Mouse (Mus musculus) neural tube, embryonic 12.5 days (tissue): ENCODE data around the gene Smox. TPM values are rescaled to one million over a fixed set of nuclear protein-coding genes. Genes with fewer than 3 reads are reported as not detected.

Experiments used
- ATAC-seq: fragments of 200-750 bp; cut with Nextera tagmentation; 2 replicates; pipeline ENCODE4 v1.8.0; 2017; ENCODE audit warnings: low read depth, mild to moderate bottlenecking, moderate TSS enrichment, moderate library complexity; ENCODE audit not compliant: low FRiP score
- H3K27ac ChIP-seq: fragments of 300-500 bp; sonication (generic); 2 replicates; pipeline ENCODE4 v1.5.1; 2016
- H3K27me3 ChIP-seq: fragments of 300-500 bp; sonication (generic); replicated peaks from 2 replicates; pipeline ENCODE4 v1.6.1; 2016; ENCODE audit warnings: mild to moderate bottlenecking
- H3K36me3 ChIP-seq: fragments of 300-500 bp; sonication (generic); 2 replicates; pipeline ENCODE4 v1.6.1; 2016; ENCODE audit warnings: mild to moderate bottlenecking
- H3K4me1 ChIP-seq: fragments of 300-500 bp; sonication (generic); 2 replicates; pipeline ENCODE4 v1.6.1; 2016
- H3K4me2 ChIP-seq: fragments of 300-500 bp; sonication (generic); replicated peaks from 2 replicates; pipeline ENCODE4 v1.6.1; 2016; ENCODE audit warnings: mild to moderate bottlenecking
- H3K4me3 ChIP-seq: fragments of 300-500 bp; sonication (generic); 2 replicates; pipeline ENCODE4 v1.5.1; 2016
- H3K9ac ChIP-seq: fragments of 300-500 bp; sonication (generic); 2 replicates; pipeline ENCODE4 v1.6.1; 2016; ENCODE audit warnings: mild to moderate bottlenecking
- H3K9me3 ChIP-seq: fragments of 300-500 bp; sonication (generic); 2 replicates; pipeline ENCODE4 v1.6.1; 2016; ENCODE audit warnings: mild to moderate bottlenecking
- WGBS: fragments of 180-500 bp; shearing (Covaris S2); methylation state at CpG from one replicate; pipeline ENCODE4 v1.1.7; 2016; 5-methylcytosine and 5-hydroxymethylcytosine counted together
- polyA plus RNA-seq: library from polyadenylated mRNA; unstranded; fragments of >200 nt; fragmentation: Nextera tagmentation; extraction: Ambion mirVana; gene quantifications from 2 replicates; pipeline ENCODE4 v1.2.1, GENCODE M21; 2016

Smox gene
- 46.6 and 47.2 TPM in 2 replicates for polyA plus RNA-seq

DNA sequence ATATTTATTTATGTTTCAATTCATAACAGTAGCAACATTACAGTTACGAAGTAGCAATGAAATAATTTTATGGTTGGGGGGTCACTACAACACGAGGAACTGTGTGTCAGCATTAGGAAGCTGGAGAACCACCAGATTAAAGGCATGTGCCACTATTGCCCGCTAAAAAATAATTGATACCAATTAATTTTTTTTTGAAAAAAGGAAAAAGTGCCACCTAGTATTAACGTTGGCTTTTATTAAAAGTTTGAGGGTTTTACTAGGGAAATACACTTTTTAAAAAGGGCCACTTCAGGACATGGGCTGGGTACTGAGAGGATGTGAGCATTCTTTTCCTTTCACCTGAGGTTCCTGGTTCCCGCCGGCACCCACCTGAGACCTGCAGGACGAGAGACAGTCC, at the start of gene Smox:
Gene Smox, plus strand, starts transcription at position 301 of the 400 bp plus-strand sequence.
- Histone ChIP-seq H3K4me1 (peaks cover 15% of the 10 kb centered on the region), H3K27ac (peak within 1 kb of the TSS; percentile 46; the same call in 1 of the 2 replicates), H3K4me2 (peak within 1 kb of the TSS; percentile 94), H3K36me3 (no peaks in the 10 kb centered on the region), H3K9ac (peak within 1 kb of the TSS; percentile 96), H3K9me3 (no peaks in the 10 kb centered on the region), H3K4me3 (peak within 1 kb of the TSS; percentile 92), H3K27me3 (no peaks in the 10 kb centered on the region; the same call in 1 of the 2 replicates)
- WGBS = 20% methylated on average over 7 of the region's 7 CpGs
- no peak for ATAC-seq

- Histone ChIP-seq H3K4me1 (no peaks in the 10 kb centered on the region), H3K27me3 (no peaks in the 10 kb centered on the region), H3K36me3 (no peaks in the 10 kb centered on the region), H3K4me3 (no peak overlapping the region), H3K4me2 (no peak overlapping the region), H3K9ac (no peak overlapping the region), H3K27ac (no peak overlapping the region), H3K9me3 (no peaks in the 10 kb centered on the region)
- WGBS = 66% methylated on average over 8 of the region's 8 CpGs
- ATAC-seq = no peak
Observed at GRCm38 (mm10) chr2:131443084-131443890, 48.0 kb upstream of the Smox start.

DNA sequence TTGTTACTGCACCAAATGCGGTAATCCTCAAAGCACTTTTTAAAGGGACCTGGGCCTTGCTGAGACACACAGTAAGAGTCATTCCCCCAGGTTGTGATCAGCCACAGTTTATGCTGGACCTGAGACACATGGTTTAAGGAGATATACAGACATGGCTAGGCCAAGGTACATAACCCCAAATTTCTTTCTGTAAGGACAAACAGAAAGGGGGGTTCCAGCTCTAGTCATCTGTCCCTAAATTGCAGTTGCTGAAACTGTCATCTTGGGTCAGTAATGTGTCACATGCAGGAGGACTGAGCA, 47.5 kb upstream of the Smox start:
- H3K36me3 ChIP-seq = no peaks in the 10 kb centered on the region

GRCm38 (mm10) chr2:131446416-131446982, 44.8 kb upstream of the Smox start:
- WGBS = 69% methylated on average over 2 of the region's 2 CpGs
- H3K4me2 ChIP-seq = no peak overlapping the region
- H3K27me3 ChIP-seq = no peaks in the 10 kb centered on the region
- H3K4me1 ChIP-seq = no peaks in the 10 kb centered on the region
- no peaks in the 10 kb centered on the region for H3K36me3 ChIP-seq
- no peak for ATAC-seq
- no peak overlapping the region for H3K9ac ChIP-seq
- no peaks in the 10 kb centered on the region for H3K9me3 ChIP-seq
- no peak overlapping the region for H3K27ac ChIP-seq
- H3K4me3 ChIP-seq = no peak overlapping the region

More for the DNA sequence above, 47.5 kb upstream of the Smox start:
- Histone ChIP-seq H3K4me2 (no peak overlapping the region), H3K27ac (no peak overlapping the region), H3K9me3 (no peaks in the 10 kb centered on the region), H3K9ac (no peak overlapping the region), H3K4me3 (no peak overlapping the region), H3K4me1 (no peaks in the 10 kb centered on the region), H3K27me3 (no peaks in the 10 kb centered on the region)
- no peak for ATAC-seq
- WGBS = 61% methylated on average over 1 of the region's 1 CpGs

GRCm38 (mm10) chr2:131447566-131448330, 43.5 kb upstream of the Smox start:
- no peak overlapping the region for H3K9ac ChIP-seq
- H3K27ac ChIP-seq = no peak overlapping the region
- H3K36me3 ChIP-seq = no peaks in the 10 kb centered on the region
- no peak overlapping the region for H3K4me3 ChIP-seq
- H3K9me3 ChIP-seq = no peaks in the 10 kb centered on the region
- H3K27me3 ChIP-seq = no peaks in the 10 kb centered on the region
- H3K4me2 ChIP-seq = no peak overlapping the region
- H3K4me1 ChIP-seq = no peaks in the 10 kb centered on the region
- no peak for ATAC-seq
- 85% methylated on average over 8 of the region's 8 CpGs for WGBS

DNA sequence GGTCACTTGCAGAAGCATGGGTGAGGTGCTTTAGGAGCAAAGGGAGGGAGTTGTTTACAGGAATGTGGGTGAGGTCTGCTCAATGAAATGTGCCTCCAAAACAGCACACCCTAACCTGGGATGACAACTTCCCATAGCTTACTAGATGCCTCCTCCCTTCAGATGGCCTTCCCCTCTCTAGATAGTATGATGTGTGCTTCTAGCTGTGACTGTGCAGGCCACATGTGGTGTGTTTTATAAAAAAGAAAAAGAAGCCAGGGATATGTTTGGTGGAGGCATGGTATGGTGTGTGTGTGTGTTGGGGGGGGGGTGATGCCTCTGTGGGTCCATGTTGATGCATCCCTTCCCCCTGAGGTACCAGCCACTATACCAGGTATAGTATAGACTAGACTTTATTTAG, 42.9 kb upstream of the Smox start:
- H3K4me3 ChIP-seq = no peak overlapping the region
- H3K4me1 ChIP-seq = no peaks in the 10 kb centered on the region
- no peaks in the 10 kb centered on the region for H3K27me3 ChIP-seq
- H3K9ac ChIP-seq = no peak overlapping the region
- no peak for ATAC-seq
- no peaks in the 10 kb centered on the region for H3K36me3 ChIP-seq
- H3K27ac ChIP-seq = no peak overlapping the region
- no peaks in the 10 kb centered on the region for H3K9me3 ChIP-seq
- H3K4me2 ChIP-seq = no peak overlapping the region

DNA sequence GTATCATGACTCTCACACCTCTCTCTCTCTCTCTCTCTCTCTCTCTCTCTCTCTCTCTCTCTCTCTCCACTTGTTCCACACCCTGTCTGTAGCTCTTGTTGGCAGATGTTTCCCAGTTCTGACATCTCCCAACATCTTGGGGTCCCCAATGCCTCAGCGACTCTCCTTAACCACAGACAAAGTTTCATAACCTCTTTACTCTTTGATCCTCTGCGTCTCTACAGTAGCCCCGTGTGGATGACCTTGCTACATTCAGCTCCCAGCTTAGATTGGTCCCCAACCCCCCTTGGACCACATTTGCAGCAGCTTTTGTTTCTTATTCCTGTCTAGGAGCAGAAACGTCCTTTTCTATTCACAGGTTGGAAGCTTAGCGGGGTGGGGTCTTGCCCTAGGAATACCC, 41.6 kb upstream of the Smox start:
- Histone ChIP-seq H3K36me3 (no peaks in the 10 kb centered on the region), H3K4me1 (no peaks in the 10 kb centered on the region), H3K27me3 (no peaks in the 10 kb centered on the region), H3K4me2 (no peak overlapping the region), H3K4me3 (no peak overlapping the region), H3K9ac (no peak overlapping the region), H3K9me3 (no peaks in the 10 kb centered on the region), H3K27ac (no peak overlapping the region)
- 62% methylated on average over 5 of the region's 5 CpGs for WGBS
- no peak for ATAC-seq

- H3K9ac ChIP-seq = no peak overlapping the region
- no peaks in the 10 kb centered on the region for H3K4me1 ChIP-seq
- 91% methylated on average over 5 of the region's 5 CpGs for WGBS
- no peaks in the 10 kb centered on the region for H3K27me3 ChIP-seq
- no peaks in the 10 kb centered on the region for H3K36me3 ChIP-seq
- ATAC-seq = no peak
- H3K9me3 ChIP-seq = no peaks in the 10 kb centered on the region
- H3K4me2 ChIP-seq = no peak overlapping the region
- no peak overlapping the region for H3K27ac ChIP-seq
- H3K4me3 ChIP-seq = no peak overlapping the region
Observed at GRCm38 (mm10) chr2:131450491-131450890, 40.8 kb upstream of the Smox start.

DNA sequence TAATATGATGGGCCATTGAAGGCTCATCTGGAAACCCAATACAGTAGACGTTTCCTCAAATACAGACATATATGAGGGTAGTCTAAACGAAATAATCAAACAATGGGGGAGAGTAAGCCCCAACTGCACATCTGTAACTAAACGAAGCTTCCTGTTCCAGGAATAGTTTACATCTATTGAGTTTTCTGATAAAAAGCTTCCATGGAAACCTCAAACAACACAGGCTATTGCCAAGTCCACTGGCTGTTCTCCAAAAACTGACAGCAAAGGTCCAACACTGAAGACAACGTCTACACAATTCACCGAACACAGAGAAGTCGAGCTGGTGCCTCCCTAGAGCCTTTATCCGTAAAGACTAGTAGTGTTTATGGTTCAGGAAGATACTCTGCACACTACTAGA, 33.6 kb upstream of the Smox start:
- no peak for ATAC-seq
- H3K4me2 ChIP-seq = no peak overlapping the region
- H3K27ac ChIP-seq = no peak overlapping the region
- H3K9ac ChIP-seq = no peak overlapping the region
- H3K4me3 ChIP-seq = no peak overlapping the region
- H3K36me3 ChIP-seq = no peaks in the 10 kb centered on the region
- H3K9me3 ChIP-seq = no peaks in the 10 kb centered on the region
- H3K27me3 ChIP-seq = no peaks in the 10 kb centered on the region
- WGBS = 91% methylated on average over 7 of the region's 7 CpGs
- no peaks in the 10 kb centered on the region for H3K4me1 ChIP-seq

DNA sequence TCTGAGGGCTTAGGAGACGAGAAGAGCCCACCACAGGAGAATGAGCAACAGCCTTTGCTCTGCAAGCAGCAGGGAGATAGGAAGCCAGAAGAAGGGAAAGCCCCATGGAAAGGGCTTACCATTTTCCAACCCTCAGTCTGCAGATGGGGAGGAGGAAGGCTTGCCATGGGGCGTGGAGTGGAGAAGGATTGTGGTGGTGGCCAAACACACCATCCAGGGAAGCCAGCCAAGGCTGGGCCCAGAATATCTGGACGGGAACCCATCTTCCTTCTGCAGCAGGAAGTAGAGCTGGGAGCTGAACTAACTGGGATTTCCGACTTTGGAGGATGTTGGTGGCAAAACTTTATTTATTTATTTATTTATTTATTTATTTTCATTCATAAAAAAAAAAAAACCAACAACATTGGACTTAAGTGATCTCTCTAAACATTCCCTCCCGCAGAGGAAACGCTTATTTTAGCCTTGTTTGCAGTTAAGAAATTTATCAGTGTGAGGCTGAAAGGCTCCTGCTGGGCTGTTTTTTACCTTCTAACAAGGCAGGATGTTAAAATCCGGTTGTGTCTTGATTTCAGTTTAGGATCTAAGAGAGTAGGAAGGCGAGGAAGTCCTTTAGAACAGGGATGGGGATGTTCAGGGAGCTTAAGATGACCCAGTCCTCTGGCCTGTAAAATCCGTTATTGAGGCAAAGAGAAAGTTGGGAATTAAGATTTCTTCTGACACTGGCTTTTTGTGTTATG, 30.2 kb upstream of the Smox start:
- Histone ChIP-seq H3K9me3 (peaks cover 3% of the 10 kb centered on the region; the same call in 1 of the 2 replicates), H3K27ac (no peak overlapping the region), H3K27me3 (no peaks in the 10 kb centered on the region), H3K36me3 (no peaks in the 10 kb centered on the region), H3K9ac (no peak overlapping the region), H3K4me2 (no peak overlapping the region), H3K4me1 (no peaks in the 10 kb centered on the region), H3K4me3 (no peak overlapping the region)
- 73% methylated on average over 9 of the region's 9 CpGs for WGBS
- ATAC-seq = no peak

DNA sequence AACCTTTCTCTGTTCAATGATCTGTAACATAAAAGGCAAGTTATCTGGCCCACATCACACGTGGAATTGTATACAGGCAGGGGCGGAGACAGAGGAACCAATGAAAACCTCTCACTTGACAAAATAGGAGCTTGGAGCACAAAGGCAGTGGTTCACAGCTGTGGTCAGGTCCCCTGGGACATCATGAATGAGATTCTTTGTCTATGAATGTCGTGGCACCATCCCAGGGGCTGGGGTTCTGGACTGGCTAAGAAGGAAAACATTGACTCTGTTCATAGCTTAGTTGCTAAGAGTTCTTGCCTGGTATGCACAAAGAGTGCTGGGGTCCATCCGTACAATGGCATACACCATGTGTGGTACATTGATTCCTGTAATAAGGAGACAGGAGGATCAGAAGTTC, 28.3 kb upstream of the Smox start:
- no peak overlapping the region for H3K4me3 ChIP-seq
- peaks cover 3% of the 10 kb centered on the region; the same call in 1 of the 2 replicates for H3K9me3 ChIP-seq
- 54% methylated on average over 4 of the region's 4 CpGs for WGBS
- no peak overlapping the region for H3K9ac ChIP-seq
- H3K4me2 ChIP-seq = no peak overlapping the region
- no peaks in the 10 kb centered on the region for H3K27me3 ChIP-seq
- H3K4me1 ChIP-seq = no peaks in the 10 kb centered on the region
- H3K27ac ChIP-seq = no peak overlapping the region
- ATAC-seq = no peak
- no peaks in the 10 kb centered on the region for H3K36me3 ChIP-seq

DNA sequence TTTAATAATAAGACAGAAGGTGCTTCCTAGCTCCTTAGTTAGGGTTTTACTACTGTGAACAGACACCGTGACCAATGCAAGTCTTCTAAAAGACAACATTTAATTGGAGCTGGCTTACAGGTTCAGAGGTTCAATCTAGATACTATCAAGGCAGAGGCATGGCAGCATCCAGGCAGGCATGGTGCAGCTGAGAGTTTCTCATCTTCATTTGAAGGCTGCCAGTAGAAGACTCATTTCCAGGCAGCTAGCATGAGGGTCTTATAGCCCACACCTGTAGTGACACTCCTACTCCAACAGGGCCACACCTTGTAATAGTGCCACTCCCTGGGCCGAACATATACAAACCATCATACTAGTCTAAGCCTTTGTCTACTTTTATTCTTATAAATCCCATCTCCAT, 27.1 kb upstream of the Smox start:
- H3K9ac ChIP-seq = no peak overlapping the region
- H3K4me3 ChIP-seq = no peak overlapping the region
- H3K27me3 ChIP-seq = no peaks in the 10 kb centered on the region
- peaks cover 3% of the 10 kb centered on the region; the same call in 1 of the 2 replicates for H3K9me3 ChIP-seq
- H3K4me1 ChIP-seq = no peaks in the 10 kb centered on the region
- WGBS = 90% methylated on average over 2 of the region's 2 CpGs
- no peaks in the 10 kb centered on the region for H3K36me3 ChIP-seq
- H3K27ac ChIP-seq = no peak overlapping the region
- no peak for ATAC-seq
- no peak overlapping the region for H3K4me2 ChIP-seq
